Mouse (Mus musculus) MEL (cell line): ENCODE measurements around the gene Ccdc144b. TPM values are rescaled to one million over a fixed set of nuclear protein-coding genes. Genes with fewer than 3 reads are reported as not detected.

ENCODE experiments used
- DNase-seq: peaks from one replicate; pipeline ENCODE4 v3.0.0; 2011; ENCODE audit warnings: low read depth, low spot score
- H3K27ac ChIP-seq: 2 replicates; pipeline ENCODE4 v1.5.1; 2012; ENCODE audit warnings: low read depth, mild to moderate bottlenecking, control low read depth, low read length, moderate library complexity; ENCODE audit not compliant: control insufficient read depth
- H3K27me3 ChIP-seq, 2 experiments: fragments of 150-350 bp in 1 of 2; sonication (generic) in 1 of 2; 2 replicates each; pipeline ENCODE4 v1.6.1; 2012; ENCODE audit warnings: low read length in 2 of 2, mild to moderate bottlenecking in 2 of 2, improper control_type of control experiment in 1 of 2, moderate library complexity in 1 of 2; ENCODE audit not compliant: insufficient read depth in 2 of 2, control insufficient read depth in 1 of 2
- H3K36me3 ChIP-seq, 2 experiments: 2 replicates each; pipeline ENCODE4 v1.6.1; 2012 to 2014; ENCODE audit warnings: low read length in 2 of 2, improper control_type of control experiment in 1 of 2, inconsistent platforms in 1 of 2, mild to moderate bottlenecking in 1 of 2; ENCODE audit not compliant: insufficient read depth in 2 of 2, control insufficient read depth in 1 of 2
- H3K4me1 ChIP-seq, 2 experiments: fragments of 150-350 bp in 1 of 2; sonication (generic) in 1 of 2; 2 replicates each; pipeline ENCODE4 v1.6.1; 2012; ENCODE audit warnings: low read length in 2 of 2, improper control_type of control experiment in 1 of 2, mild to moderate bottlenecking in 1 of 2; ENCODE audit not compliant: insufficient read depth in 2 of 2, control insufficient read depth in 1 of 2
- H3K4me3 ChIP-seq, 2 experiments: fragments of 150-350 bp in 1 of 2; sonication (generic) in 1 of 2; 2 replicates each; pipeline ENCODE4 v1.5.1; 2012; ENCODE audit warnings: low read depth in 2 of 2, low read length in 2 of 2, mild to moderate bottlenecking in 2 of 2, moderate library complexity in 2 of 2, control low read depth in 1 of 2, improper control_type of control experiment in 1 of 2; ENCODE audit not compliant: control insufficient read depth in 1 of 2, insufficient read depth in 1 of 2
- H3K79me2 ChIP-seq: 2 replicates; pipeline ENCODE4 v1.6.1; 2012; ENCODE audit warnings: mild to moderate bottlenecking, low read length, moderate library complexity; ENCODE audit not compliant: control insufficient read depth, poor library complexity, insufficient read depth
- H3K9ac ChIP-seq: 2 replicates; pipeline ENCODE4 v1.6.1; 2012; ENCODE audit warnings: low read depth, mild to moderate bottlenecking, control low read depth, low read length, moderate library complexity; ENCODE audit not compliant: control insufficient read depth, poor library complexity, severe bottlenecking
- H3K9me3 ChIP-seq: fragments of 150-350 bp; sonication (generic); replicated peaks from 2 replicates; pipeline ENCODE4 v1.6.1; 2012; ENCODE audit warnings: mild to moderate bottlenecking, low read length, improper control_type of control experiment, moderate library complexity; ENCODE audit not compliant: insufficient read depth
- BHLHE40 ChIP-seq: IDR thresholded peaks from 2 replicates; pipeline ENCODE4 v1.6.1; 2012; ENCODE audit warnings: low read depth, mild to moderate bottlenecking, inconsistent platforms, low read length, improper control_type of control experiment, borderline replicate concordance
- CHD1 ChIP-seq: IDR thresholded peaks from 2 replicates; pipeline ENCODE4 v1.6.1; 2012; ENCODE audit warnings: low read depth, mild to moderate bottlenecking, inconsistent platforms, low read length, improper control_type of control experiment
- CTCF ChIP-seq, 3 experiments: IDR thresholded peaks in 2 of 3; conservative IDR thresholded peaks in 1 of 3; 2 replicates each; pipeline ENCODE4 v1.5.1; 2011 to 2012; ENCODE audit warnings: low read length in 3 of 3, low read depth in 2 of 3, mild to moderate bottlenecking in 2 of 3, improper control_type of control experiment in 1 of 3, inconsistent platforms in 1 of 3, mixed read lengths in 1 of 3, moderate library complexity in 1 of 3; ENCODE audit not compliant: control insufficient read depth in 1 of 3, insufficient read depth in 1 of 3, poor library complexity in 1 of 3, severe bottlenecking in 1 of 3
- ELF1 ChIP-seq: IDR thresholded peaks from 2 replicates; pipeline ENCODE4 v1.6.1; 2014; ENCODE audit warnings: low read depth, mild to moderate bottlenecking, inconsistent platforms, low read length, improper control_type of control experiment, moderate library complexity
- EP300 ChIP-seq, 2 experiments: IDR thresholded peaks; 2 replicates each; pipeline ENCODE4 v1.6.1; 2011; ENCODE audit warnings: improper control_type of control experiment in 2 of 2, low read length in 2 of 2, low read depth in 1 of 2, mild to moderate bottlenecking in 1 of 2
- GABPA ChIP-seq: IDR thresholded peaks from 2 replicates; pipeline ENCODE4 v1.6.1; 2012; ENCODE audit warnings: low read depth, mild to moderate bottlenecking, inconsistent platforms, low read length, improper control_type of control experiment, moderate library complexity
- GATA1 ChIP-seq: IDR thresholded peaks from 2 replicates; pipeline ENCODE4 v1.6.1; 2011; ENCODE audit warnings: low read depth, low read length, improper control_type of control experiment
- KAT2A ChIP-seq: conservative IDR thresholded peaks from 2 replicates; pipeline ENCODE4 v1.6.1; 2012; ENCODE audit warnings: low read depth, low read length, improper control_type of control experiment, inconsistent platforms
- MAFK ChIP-seq: IDR thresholded peaks from 2 replicates; pipeline ENCODE4 v1.6.1; 2011; ENCODE audit warnings: low read depth, mild to moderate bottlenecking, low read length, improper control_type of control experiment, borderline replicate concordance
- MAZ ChIP-seq: IDR thresholded peaks from 2 replicates; pipeline ENCODE4 v1.6.1; 2012; ENCODE audit warnings: low read depth, mild to moderate bottlenecking, inconsistent platforms, low read length, improper control_type of control experiment
- MEF2A ChIP-seq: IDR thresholded peaks from 2 replicates; pipeline ENCODE4 v1.6.1; 2014; ENCODE audit warnings: low read depth, mild to moderate bottlenecking, inconsistent platforms, low read length, improper control_type of control experiment; ENCODE audit not compliant: poor library complexity, insufficient replicate concordance, severe bottlenecking; ENCODE audit errors: extremely low read depth
- MXI1 ChIP-seq: IDR thresholded peaks from 2 replicates; pipeline ENCODE4 v1.6.1; 2011; ENCODE audit warnings: mild to moderate bottlenecking, low read depth, low read length, improper control_type of control experiment
- MYB ChIP-seq: IDR thresholded peaks from 2 replicates; pipeline ENCODE4 v1.6.1; 2011; ENCODE audit warnings: mild to moderate bottlenecking, low read depth, low read length, improper control_type of control experiment
- MYC ChIP-seq: IDR thresholded peaks from 2 replicates; pipeline ENCODE4 v1.6.1; 2011; ENCODE audit warnings: low read depth, mild to moderate bottlenecking, low read length, improper control_type of control experiment, moderate library complexity
- NRF1 ChIP-seq: IDR thresholded peaks from 2 replicates; pipeline ENCODE4 v1.6.1; 2014; ENCODE audit warnings: low read depth, mild to moderate bottlenecking, inconsistent platforms, low read length, improper control_type of control experiment, moderate library complexity; ENCODE audit not compliant: poor library complexity, insufficient read depth, severe bottlenecking
- POLR2A ChIP-seq, 2 experiments: IDR thresholded peaks; 2 replicates each; pipeline ENCODE4 v1.6.1; 2011 to 2012; ENCODE audit warnings: low read length in 2 of 2, mild to moderate bottlenecking in 2 of 2, control low read depth in 1 of 2, improper control_type of control experiment in 1 of 2, low read depth in 1 of 2, moderate library complexity in 1 of 2; ENCODE audit not compliant: control insufficient read depth in 1 of 2, insufficient read depth in 1 of 2, poor library complexity in 1 of 2
- POLR2AphosphoS5 ChIP-seq: IDR thresholded peaks from 2 replicates; pipeline ENCODE4 v1.6.1; 2012; ENCODE audit warnings: low read depth, borderline replicate concordance, mild to moderate bottlenecking, inconsistent platforms, low read length, moderate library complexity, mixed read lengths
- RAD21 ChIP-seq: IDR thresholded peaks from 2 replicates; pipeline ENCODE4 v1.6.1; 2011; ENCODE audit warnings: mild to moderate bottlenecking, low read depth, low read length, improper control_type of control experiment
- RCOR1 ChIP-seq: IDR thresholded peaks from 2 replicates; pipeline ENCODE4 v1.6.1; 2012; ENCODE audit warnings: low read depth, mild to moderate bottlenecking, inconsistent platforms, low read length, improper control_type of control experiment
- SMC3 ChIP-seq: IDR thresholded peaks from 2 replicates; pipeline ENCODE4 v1.6.1; 2011; ENCODE audit warnings: low read depth, low read length, improper control_type of control experiment
- TAL1 ChIP-seq: IDR thresholded peaks from 2 replicates; pipeline ENCODE4 v1.6.1; 2012; ENCODE audit warnings: mild to moderate bottlenecking, inconsistent platforms, low read length, moderate library complexity, mixed read lengths
- TBP ChIP-seq: IDR thresholded peaks from 2 replicates; pipeline ENCODE4 v1.8.0; 2011; ENCODE audit warnings: low read depth, low read length, improper control_type of control experiment
- TCF12 ChIP-seq: IDR thresholded peaks from 2 replicates; pipeline ENCODE4 v1.6.1; 2014; ENCODE audit warnings: low read depth, mild to moderate bottlenecking, inconsistent platforms, low read length, improper control_type of control experiment, moderate library complexity
- USF1 ChIP-seq: IDR thresholded peaks from 2 replicates; pipeline ENCODE4 v1.6.1; 2014; ENCODE audit warnings: low read depth, mild to moderate bottlenecking, inconsistent platforms, low read length, improper control_type of control experiment, moderate library complexity
- ZKSCAN1 ChIP-seq: IDR thresholded peaks from 2 replicates; pipeline ENCODE4 v1.6.1; 2012; ENCODE audit warnings: low read depth, mild to moderate bottlenecking, inconsistent platforms, low read length, improper control_type of control experiment, moderate library complexity
- ZNF384 ChIP-seq: IDR thresholded peaks from 2 replicates; pipeline ENCODE4 v1.6.1; 2012; ENCODE audit warnings: low read depth, mild to moderate bottlenecking, inconsistent platforms, low read length, improper control_type of control experiment
- polyA plus RNA-seq, 2 experiments: library from polyadenylated mRNA; stranded (reverse) in 1 of 2; unstranded in 1 of 2; fragments of >175 nt in 1 of 2; fragments of >200 nt in 1 of 2; gene quantifications; 2 replicates each; pipeline versions ENCODE4 v1.2.1 to v1.2.4; 2012; ENCODE audit warnings: low replicate concordance in 2 of 2, low read depth in 1 of 2; ENCODE audit not compliant: insufficient read length in 2 of 2, insufficient read depth in 1 of 2, missing spikeins in 1 of 2
- total RNA-seq: library from RNA; depleted of rRNA; stranded (reverse); fragments of 300-350 nt; gene quantifications from 2 replicates; pipeline ENCODE4 v1.2.3, GENCODE M21; 2012

Ccdc144b gene
- total and polyA plus RNA-seq, 3 experiments: not detected

GRCm38 (mm10) chr3:35964928-35965327 lies 88.4 kb downstream of the Ccdc144b start:
- no peak overlapping the region for H3K9ac ChIP-seq
- peaks cover 0 to 26% of the 10 kb centered on the region in 2 experiments; a peak in 2 of 4 replicates for H3K36me3 ChIP-seq
- TF ChIP-seq MYC (no peak), TBP (no peak), ZNF384 (no peak), TAL1 (peak; percentile 35), TCF12 (0 out of 2 replicates have a peak, but pooled peaks have one; percentile 13), POLR2AphosphoS5 (no peak), BHLHE40 (no peak), EP300 (IDR thresholded peaks at IDR 0.05; ENCODE audit: low read depth in 1 of 2, low read length in 2 of 2) (peak in 1 of 2 experiments; percentile 38; a peak in 2 of 4 replicates)
- no peaks in the 10 kb centered on the region for H3K27me3 ChIP-seq
- H3K27ac ChIP-seq: no peak overlapping the region
- H3K9me3 ChIP-seq: no peaks in the 10 kb centered on the region
- no peak overlapping the region for H3K4me3 ChIP-seq
- peaks cover 17 to 20% of the 10 kb centered on the region in 2 experiments for H3K4me1 ChIP-seq
- no peaks in the 10 kb centered on the region for H3K79me2 ChIP-seq
- peak; percentile 41 for DNase-seq

GRCm38 (mm10) chr3:35963921-35964320 lies 89.4 kb downstream of the Ccdc144b start:
- peaks cover 0 to 26% of the 10 kb centered on the region in 2 experiments; a peak in 2 of 4 replicates for H3K36me3 ChIP-seq
- TF ChIP-seq POLR2A (IDR thresholded peaks at IDR 0.05; ENCODE audit: control insufficient read depth in 1 of 2, insufficient read depth in 1 of 2, low read depth in 1 of 2, low read length in 2 of 2, poor library complexity in 1 of 2) (no peak), USF1 (no peak), CTCF (IDR thresholded peaks at IDR 0.05 in 2 of 3, conservative IDR thresholded peaks at IDR 0.05 in 1 of 3; ENCODE audit: control insufficient read depth in 1 of 3, insufficient read depth in 1 of 3, low read depth in 2 of 3, low read length in 3 of 3, poor library complexity in 1 of 3, severe bottlenecking in 1 of 3) (no peak), MAFK (no peak), GATA1 (no peak), TAL1 (no peak)
- H3K27ac ChIP-seq: no peak overlapping the region
- H3K4me1 ChIP-seq: peaks cover 17 to 20% of the 10 kb centered on the region in 2 experiments
- no peaks in the 10 kb centered on the region for H3K79me2 ChIP-seq
- no peak overlapping the region for H3K4me3 ChIP-seq
- no peaks in the 10 kb centered on the region for H3K9me3 ChIP-seq
- H3K9ac ChIP-seq: no peak overlapping the region
- no peak for DNase-seq
- H3K27me3 ChIP-seq: no peaks in the 10 kb centered on the region

GRCm38 (mm10) chr3:35963401-35963800 lies 89.9 kb downstream of the Ccdc144b start:
- Histone ChIP-seq H3K4me3 (no peak overlapping the region), H3K9me3 (no peaks in the 10 kb centered on the region), H3K9ac (no peak overlapping the region), H3K4me1 (peaks cover 17 to 20% of the 10 kb centered on the region in 2 experiments), H3K79me2 (no peaks in the 10 kb centered on the region), H3K36me3 (peaks cover 0 to 26% of the 10 kb centered on the region in 2 experiments; a peak in 2 of 4 replicates), H3K27ac (no peak overlapping the region), H3K27me3 (no peaks in the 10 kb centered on the region)
- no peak for TF ChIP-seq MXI1
- no peak for TF ChIP-seq GABPA
- no peak for TF ChIP-seq MAZ
- TF ChIP-seq SMC3: no peak
- no peak for TF ChIP-seq NRF1
- no peak for TF ChIP-seq MEF2A
- no peak for TF ChIP-seq ZNF384
- TF ChIP-seq RCOR1: no peak
- TF ChIP-seq ELF1: no peak
- no peak for TF ChIP-seq CHD1
- TF ChIP-seq MYC: no peak
- no peak for TF ChIP-seq GATA1
- no peak for TF ChIP-seq MYB
- no peak for TF ChIP-seq ZKSCAN1
- no peak for TF ChIP-seq EP300 (IDR thresholded peaks at IDR 0.05; ENCODE audit: low read depth in 1 of 2, low read length in 2 of 2)
- no peak for TF ChIP-seq KAT2A
- TF ChIP-seq RAD21: no peak
- no peak for TF ChIP-seq USF1
- DNase-seq: no peak
